Mouse (Mus musculus): ENCODE data around the gene Olfr645. TPM values are rescaled to one million over a fixed set of nuclear protein-coding genes. Genes with fewer than 3 reads are reported as not detected.

Olfr645 gene
- not detected in 2 replicates for polyA plus RNA-seq (2015; fragmentation: Nextera tagmentation; extraction: Ambion mirVana)

DNA sequence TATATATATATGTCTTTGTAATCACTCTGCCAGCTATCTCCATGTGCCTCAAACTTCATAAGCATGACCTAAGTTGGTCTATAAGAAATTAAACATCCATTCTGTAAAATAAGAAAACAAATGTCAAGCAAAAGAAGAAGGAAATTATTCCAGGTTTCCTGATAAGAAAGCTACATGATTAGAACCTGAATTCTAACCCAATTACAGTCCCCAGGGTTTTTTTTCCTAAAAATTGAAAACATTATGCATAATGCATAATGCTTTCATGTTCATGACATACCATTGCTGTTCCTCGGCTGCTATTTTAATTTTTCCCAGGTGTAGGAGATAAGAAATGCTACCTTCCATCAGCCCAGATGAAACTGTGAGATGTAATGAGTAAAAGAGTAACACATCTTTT, at the start of gene Olfr645:
Olfr645 (minus strand) TSS at position 101 of the 400 bp plus-strand sequence.
- ATAC-seq, result no peak
- no peak within 1 kb of the TSS for H3K4me2 ChIP-seq (ENCODE audit: low read length)
- H3K4me1 ChIP-seq (ENCODE audit: control insufficient read depth, insufficient read depth, low read length), result no peaks in the 10 kb centered on the region
- H3K4me3 ChIP-seq (ENCODE audit: low read depth, low read length), result no peak within 1 kb of the TSS
- H3K9ac ChIP-seq (ENCODE audit: low read depth, low read length), result no peak within 1 kb of the TSS
- no peak within 1 kb of the TSS for H3K27ac ChIP-seq (ENCODE audit: low read length)
- H3K27me3 ChIP-seq (ENCODE audit: control insufficient read depth, insufficient read depth, low read depth, low read length), result no peaks in the 10 kb centered on the region
- H3K9me3 ChIP-seq (replicated peaks; ENCODE audit: control insufficient read depth, low read length, poor library complexity, severe bottlenecking), result no peaks in the 10 kb centered on the region
- WGBS, result 70% methylated on average over 1 of the region's 1 CpGs
- no peaks in the 10 kb centered on the region for H3K36me3 ChIP-seq (ENCODE audit: control insufficient read depth, insufficient read depth, low read length)

DNA sequence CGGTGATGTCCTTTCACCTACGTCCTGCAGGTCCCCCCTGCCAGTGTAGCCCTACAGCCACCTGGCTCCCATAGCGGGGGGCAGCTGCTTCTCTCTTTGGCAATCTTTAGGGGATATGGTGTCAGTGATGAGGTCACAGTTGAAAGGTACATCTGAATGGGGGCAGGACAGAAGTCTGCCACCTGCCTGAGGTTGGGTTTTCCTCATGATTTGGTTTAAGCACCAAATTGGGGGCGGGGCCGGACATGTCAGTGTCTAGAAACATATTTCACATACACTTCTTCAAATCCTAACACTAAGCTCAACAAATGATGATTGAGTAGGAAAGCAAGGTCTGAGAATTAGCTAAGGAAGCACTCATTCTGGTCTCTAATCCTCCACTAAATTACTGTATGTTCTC, 44.5 kb upstream of the Olfr645 start, which contains the start of gene Ubqln5:
Ubqln5 (minus strand) TSS at position 101 of the 400 bp plus-strand sequence.
- Histone ChIP-seq H3K4me1 (ENCODE audit: control insufficient read depth, insufficient read depth, low read length) (no peaks in the 10 kb centered on the region), H3K9ac (ENCODE audit: low read depth, low read length) (no peak within 1 kb of the TSS), H3K27me3 (ENCODE audit: control insufficient read depth, insufficient read depth, low read depth, low read length) (no peaks in the 10 kb centered on the region), H3K4me2 (ENCODE audit: low read length) (no peak within 1 kb of the TSS), H3K9me3 (replicated peaks; ENCODE audit: control insufficient read depth, low read length, poor library complexity, severe bottlenecking) (no peaks in the 10 kb centered on the region; the same call in 1 of the 2 replicates), H3K36me3 (ENCODE audit: control insufficient read depth, insufficient read depth, low read length) (no peaks in the 10 kb centered on the region), H3K27ac (ENCODE audit: low read length) (no peak within 1 kb of the TSS), H3K4me3 (ENCODE audit: low read depth, low read length) (no peak within 1 kb of the TSS)
- ATAC-seq, result no peak
- WGBS, result 90% methylated on average over 5 of the region's 5 CpGs

DNA sequence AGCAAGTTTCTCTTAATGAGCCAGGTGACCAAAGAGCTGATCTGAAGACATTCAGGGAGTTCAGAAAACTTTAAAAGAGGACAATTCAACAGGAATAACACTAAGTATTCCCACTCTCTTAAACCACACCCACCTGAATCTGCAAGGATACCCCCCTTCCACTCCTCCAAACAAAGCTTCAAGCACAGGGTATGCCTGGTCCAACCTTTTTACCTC, 19.4 kb upstream of the Olfr645 start, which contains the start of gene Olfr646:
Olfr646 (plus strand) TSS at position 117 of the 216 bp plus-strand sequence.
- H3K4me1 ChIP-seq (ENCODE audit: control insufficient read depth, insufficient read depth, low read length), result no peaks in the 10 kb centered on the region
- H3K27me3 ChIP-seq (ENCODE audit: control insufficient read depth, insufficient read depth, low read depth, low read length), result no peaks in the 10 kb centered on the region
- no peak within 1 kb of the TSS for H3K4me3 ChIP-seq (ENCODE audit: low read depth, low read length)
- H3K9me3 ChIP-seq (replicated peaks; ENCODE audit: control insufficient read depth, low read length, poor library complexity, severe bottlenecking), result no peaks in the 10 kb centered on the region
- no peak within 1 kb of the TSS for H3K27ac ChIP-seq (ENCODE audit: low read length)
- no peak for ATAC-seq
- no peak within 1 kb of the TSS for H3K9ac ChIP-seq (ENCODE audit: low read depth, low read length)
- no peaks in the 10 kb centered on the region for H3K36me3 ChIP-seq (ENCODE audit: control insufficient read depth, insufficient read depth, low read length)
- H3K4me2 ChIP-seq (ENCODE audit: low read length), result no peak within 1 kb of the TSS

- 70% methylated on average over 4 of the region's 4 CpGs for WGBS
- Histone ChIP-seq H3K9ac (ENCODE audit: low read depth, low read length) (no peak overlapping the region), H3K4me1 (ENCODE audit: control insufficient read depth, insufficient read depth, low read length) (no peaks in the 10 kb centered on the region)
Measured at GRCm38 (mm10) chr7:104103913-104104756, 18.9 kb upstream of the Olfr645 start.

GRCm38 (mm10) chr7:104071769-104072168, 13.5 kb downstream of the Olfr645 start, which contains the start of gene Olfr644:
Olfr644 (minus strand) TSS chr7:104071869.
- Histone ChIP-seq H3K27ac (ENCODE audit: low read length) (no peak within 1 kb of the TSS), H3K4me3 (ENCODE audit: low read depth, low read length) (no peak within 1 kb of the TSS)

More at GRCm38 (mm10) chr7:104103913-104104756, 18.9 kb upstream of the Olfr645 start:
- no peaks in the 10 kb centered on the region for H3K27me3 ChIP-seq (ENCODE audit: control insufficient read depth, insufficient read depth, low read depth, low read length)
- no peak overlapping the region for H3K4me3 ChIP-seq (ENCODE audit: low read depth, low read length)
- no peak overlapping the region for H3K27ac ChIP-seq (ENCODE audit: low read length)
- no peaks in the 10 kb centered on the region for H3K36me3 ChIP-seq (ENCODE audit: control insufficient read depth, insufficient read depth, low read length)
- H3K9me3 ChIP-seq (replicated peaks; ENCODE audit: control insufficient read depth, low read length, poor library complexity, severe bottlenecking), result no peaks in the 10 kb centered on the region
- no peak overlapping the region for H3K4me2 ChIP-seq (ENCODE audit: low read length)
- ATAC-seq, result no peak

DNA sequence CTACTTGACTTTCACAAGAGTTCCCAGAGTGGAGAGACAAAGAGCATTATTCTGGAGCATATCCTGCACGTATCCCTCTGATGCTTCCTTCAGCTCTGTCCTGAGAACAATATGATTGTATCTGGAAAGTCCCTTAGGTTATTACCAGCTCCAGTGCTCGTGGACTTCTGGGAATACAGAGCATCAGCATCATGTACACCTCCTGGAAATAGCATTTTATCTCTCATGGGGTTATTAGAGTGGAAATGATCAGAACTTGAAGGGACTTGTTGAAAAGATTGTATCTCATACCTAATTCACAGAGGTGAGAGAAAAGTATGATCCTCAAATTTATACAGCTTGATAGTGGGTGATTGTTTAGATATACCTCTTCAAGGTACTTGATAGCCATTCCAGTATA, 23.9 kb downstream of the Olfr645 start, which contains the start of gene 4930516K23Rik:
4930516K23Rik (minus strand) TSS at position 101 of the 400 bp plus-strand sequence.
- WGBS, result 43% methylated on average over 2 of the region's 2 CpGs

More at GRCm38 (mm10) chr7:104071769-104072168, 13.5 kb downstream of the Olfr645 start, which contains the start of gene Olfr644:
- Histone ChIP-seq H3K9ac (ENCODE audit: low read depth, low read length) (no peak within 1 kb of the TSS), H3K36me3 (ENCODE audit: control insufficient read depth, insufficient read depth, low read length) (no peaks in the 10 kb centered on the region), H3K4me2 (ENCODE audit: low read length) (no peak within 1 kb of the TSS), H3K9me3 (replicated peaks; ENCODE audit: control insufficient read depth, low read length, poor library complexity, severe bottlenecking) (no peaks in the 10 kb centered on the region), H3K27me3 (ENCODE audit: control insufficient read depth, insufficient read depth, low read depth, low read length) (no peaks in the 10 kb centered on the region), H3K4me1 (ENCODE audit: control insufficient read depth, insufficient read depth, low read length) (no peaks in the 10 kb centered on the region)
- WGBS, result 75% methylated on average over 2 of the region's 2 CpGs
- ATAC-seq, result no peak

DNA sequence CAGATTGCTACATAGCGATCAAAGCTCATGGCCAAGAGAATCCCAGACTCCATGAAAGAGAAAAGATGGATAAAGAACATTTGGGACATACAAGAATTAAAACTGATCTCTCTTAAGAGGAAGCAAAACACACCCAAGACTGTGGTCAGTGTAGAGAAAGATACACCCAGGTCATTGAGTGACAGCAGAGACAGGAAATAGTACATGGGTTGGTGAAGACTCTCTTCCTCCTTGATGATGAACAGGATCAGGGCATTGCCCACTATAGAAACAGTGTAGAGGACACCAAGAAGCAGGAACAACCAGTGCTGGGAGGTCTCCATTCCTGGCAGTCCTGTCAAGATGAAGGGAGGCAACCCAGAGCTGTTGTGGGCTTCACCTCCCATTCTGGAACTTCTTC, 26.1 kb downstream of the Olfr645 start:
- Histone ChIP-seq H3K9ac (ENCODE audit: low read depth, low read length) (no peak overlapping the region), H3K9me3 (replicated peaks; ENCODE audit: control insufficient read depth, low read length, poor library complexity, severe bottlenecking) (no peaks in the 10 kb centered on the region), H3K4me3 (ENCODE audit: low read depth, low read length) (no peak overlapping the region), H3K4me1 (ENCODE audit: control insufficient read depth, insufficient read depth, low read length) (no peaks in the 10 kb centered on the region), H3K27me3 (ENCODE audit: control insufficient read depth, insufficient read depth, low read depth, low read length) (no peaks in the 10 kb centered on the region), H3K27ac (ENCODE audit: low read length) (no peak overlapping the region), H3K36me3 (ENCODE audit: control insufficient read depth, insufficient read depth, low read length) (no peaks in the 10 kb centered on the region), H3K4me2 (ENCODE audit: low read length) (no peak overlapping the region)
- no peak for ATAC-seq
- WGBS, result 88% methylated on average over 1 of the region's 1 CpGs

More for the DNA sequence above, 23.9 kb downstream of the Olfr645 start, which contains the start of gene 4930516K23Rik:
- Histone ChIP-seq H3K9me3 (replicated peaks; ENCODE audit: control insufficient read depth, low read length, poor library complexity, severe bottlenecking) (no peaks in the 10 kb centered on the region), H3K27ac (ENCODE audit: low read length) (no peak within 1 kb of the TSS), H3K9ac (ENCODE audit: low read depth, low read length) (no peak within 1 kb of the TSS), H3K36me3 (ENCODE audit: control insufficient read depth, insufficient read depth, low read length) (no peaks in the 10 kb centered on the region), H3K4me2 (ENCODE audit: low read length) (no peak within 1 kb of the TSS), H3K4me1 (ENCODE audit: control insufficient read depth, insufficient read depth, low read length) (no peaks in the 10 kb centered on the region), H3K4me3 (ENCODE audit: low read depth, low read length) (no peak within 1 kb of the TSS), H3K27me3 (ENCODE audit: control insufficient read depth, insufficient read depth, low read depth, low read length) (no peaks in the 10 kb centered on the region)
- ATAC-seq, result no peak

DNA sequence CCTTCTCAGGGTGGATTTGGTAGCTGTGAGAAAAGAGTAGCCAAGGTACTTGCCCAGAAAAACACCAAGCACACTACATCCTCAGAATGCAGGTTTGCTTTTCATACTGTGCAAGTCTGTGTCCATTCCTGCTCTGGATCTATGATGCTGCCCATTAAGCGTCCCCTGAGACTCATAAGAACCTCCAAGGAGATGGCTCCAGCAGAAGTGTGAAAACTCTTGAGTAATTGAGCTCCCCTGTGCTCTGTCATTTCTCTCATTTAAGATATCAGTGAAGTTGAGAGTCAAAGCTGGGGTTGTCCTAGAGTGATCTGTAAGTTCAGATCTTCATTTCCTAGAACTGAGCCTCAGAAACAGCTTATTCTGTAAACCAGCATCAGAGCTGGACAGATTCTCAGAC, 32.7 kb downstream of the Olfr645 start, which contains the start of gene Olfr642:
Olfr642 (minus strand) TSS at position 101 of the 400 bp plus-strand sequence.
- no peaks in the 10 kb centered on the region for H3K4me1 ChIP-seq (ENCODE audit: control insufficient read depth, insufficient read depth, low read length)
- H3K9ac ChIP-seq (ENCODE audit: low read depth, low read length), result no peak within 1 kb of the TSS
- no peaks in the 10 kb centered on the region for H3K36me3 ChIP-seq (ENCODE audit: control insufficient read depth, insufficient read depth, low read length)
- no peak within 1 kb of the TSS for H3K4me2 ChIP-seq (ENCODE audit: low read length)
- no peak within 1 kb of the TSS for H3K4me3 ChIP-seq (ENCODE audit: low read depth, low read length)
- H3K27me3 ChIP-seq (ENCODE audit: control insufficient read depth, insufficient read depth, low read depth, low read length), result no peaks in the 10 kb centered on the region
- no peaks in the 10 kb centered on the region for H3K9me3 ChIP-seq (replicated peaks; ENCODE audit: control insufficient read depth, low read length, poor library complexity, severe bottlenecking)
- no peak within 1 kb of the TSS for H3K27ac ChIP-seq (ENCODE audit: low read length)
- WGBS, result 88% methylated on average over 1 of the region's 1 CpGs
- no peak for ATAC-seq

GRCm38 (mm10) chr7:104050745-104051144, 34.5 kb downstream of the Olfr645 start:
- H3K36me3 ChIP-seq (ENCODE audit: control insufficient read depth, insufficient read depth, low read length), result no peaks in the 10 kb centered on the region
- no peak overlapping the region for H3K4me3 ChIP-seq (ENCODE audit: low read depth, low read length)
- no peak overlapping the region for H3K9ac ChIP-seq (ENCODE audit: low read depth, low read length)
- H3K27ac ChIP-seq (ENCODE audit: low read length), result no peak overlapping the region
- 95% methylated on average over 4 of the region's 4 CpGs for WGBS
- no peaks in the 10 kb centered on the region for H3K27me3 ChIP-seq (ENCODE audit: control insufficient read depth, insufficient read depth, low read depth, low read length)
- no peaks in the 10 kb centered on the region for H3K9me3 ChIP-seq (replicated peaks; ENCODE audit: control insufficient read depth, low read length, poor library complexity, severe bottlenecking)
- H3K4me1 ChIP-seq (ENCODE audit: control insufficient read depth, insufficient read depth, low read length), result no peaks in the 10 kb centered on the region
- no peak for ATAC-seq
- no peak overlapping the region for H3K4me2 ChIP-seq (ENCODE audit: low read length)

Measured in midbrain, embryonic 16.5 days (tissue).